Mouse (Mus musculus): ENCODE data around the gene Fbxo8. TPM values are rescaled to one million over a fixed set of nuclear protein-coding genes. Genes with fewer than 3 reads are reported as not detected.

The Fbxo8 gene
- polyA plus RNA-seq, 1 experiment from 2014 or later: 38.7 TPM

GRCm38 (mm10) chr8:56639277-56639676 lies 88.4 kb downstream of the Fbxo8 start:
- Histone ChIP-seq H3K36me3 (replicated peaks) (no peaks in the 10 kb centered on the region), H3K4me3 (replicated peaks) (no peak overlapping the region), H3K27ac (replicated peaks) (no peak overlapping the region), H3K4me1 (replicated peaks) (no peaks in the 10 kb centered on the region), H3K27me3 (no peaks in the 10 kb centered on the region), H3K9me3 (replicated peaks) (no peaks in the 10 kb centered on the region), H3K9ac (no peak overlapping the region), H3K4me2 (no peak overlapping the region)
- ATAC-seq (ENCODE audit: insufficient read depth): no peak
- WGBS (ENCODE audit: insufficient replicate concordance): 67% methylated on average over 6 of the region's 6 CpGs

Small RNA genes lying within 50 kb of the gene (microRNA-seq; reads per million reads assigned to microRNA genes)
- gene Gm25992: not detected

Other genes starting within 250 kb of the Fbxo8 start
- gene Cep44, start within 50 bp of the Fbxo8 start, polyA plus RNA-seq (2015; fragmentation: Nextera tagmentation; extraction: Ambion mirVana): 16.4 and 17.3 TPM in 2 replicates